Mouse (Mus musculus): ENCODE measurements around the gene Rab3il1.

GRCm38 (mm10) chr19:9989884-9990256, 11.6 kb upstream of the Rab3il1 start:
- TF ChIP-seq CTCF (IDR thresholded peaks at IDR 0.05; ENCODE audit: low read depth, low read length) = no peak
- TF ChIP-seq POLR2A (IDR thresholded peaks at IDR 0.05; ENCODE audit: extremely low read depth, insufficient read depth, low read length) = no peak
